ENCODE assay signal across 7 mouse cellular contexts in the genomic region with DNA sequence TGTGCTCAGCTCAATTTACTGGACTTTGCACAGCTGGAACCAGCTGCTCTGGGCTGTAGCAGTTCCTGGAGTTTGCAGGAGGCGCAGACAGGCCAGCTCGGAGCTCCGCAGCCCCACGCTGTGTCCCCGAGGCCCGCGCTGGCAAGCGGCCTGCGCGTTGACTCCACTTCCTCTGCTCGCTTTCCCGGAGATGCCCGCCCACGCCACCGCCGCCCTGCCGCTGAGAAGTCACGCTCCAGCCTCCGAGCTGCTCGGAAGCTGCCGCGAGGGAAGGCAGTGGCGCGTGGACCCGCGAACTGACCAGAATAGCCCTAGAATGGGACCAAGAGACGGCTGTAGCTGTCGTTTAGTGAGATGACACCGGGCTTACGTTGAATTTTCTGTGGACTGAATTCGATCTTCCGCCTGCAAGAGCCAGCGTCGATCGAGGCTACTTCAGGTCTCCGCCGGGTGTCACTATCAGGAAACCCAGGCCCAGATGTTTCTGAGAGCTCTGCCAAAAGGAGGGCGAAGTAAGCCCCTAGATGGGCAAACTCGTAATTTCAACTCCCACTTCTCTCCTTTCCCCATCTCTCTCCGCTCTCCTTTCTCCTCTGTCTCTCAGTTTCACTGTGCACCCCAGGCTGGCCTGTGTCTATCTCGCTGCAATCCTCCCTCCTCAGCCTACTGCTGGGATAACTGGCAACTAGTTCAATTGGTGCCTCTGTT. TPM values are rescaled to one million over a fixed set of nuclear protein-coding genes. Genes with fewer than 3 reads are reported as not detected.
DNase-seq lines count a peak whose midpoint lies in the region; ATAC-seq lines count a peak whose summit lies in the region.

No protein-coding gene starts in this region.

- peak overlapping the region; percentile 66 for H3K4me3 ChIP-seq in embryonic facial prominence, embryonic 10.5 days
- H3K4me3 ChIP-seq in limb, embryonic 11.5 days (ENCODE audit: low read depth, low read length): peak overlapping the region; percentile 46
- H3K4me3 ChIP-seq in midbrain, embryonic 13.5 days (replicated peaks): peak overlapping the region; percentile 46

- no peaks in the 10 kb centered on the region for H3K36me3 ChIP-seq in embryonic facial prominence, embryonic 10.5 days (replicated peaks)
- no peaks in the 10 kb centered on the region for H3K36me3 ChIP-seq in limb, embryonic 11.5 days (ENCODE audit: control insufficient read depth, insufficient read depth, low read length)
- no peaks in the 10 kb centered on the region for H3K36me3 ChIP-seq in midbrain, embryonic 13.5 days

- peak overlapping the region; percentile 91 for H3K4me2 ChIP-seq in limb, embryonic 11.5 days (ENCODE audit: low read depth, severe bottlenecking)
- peak overlapping the region; percentile 80 for H3K4me2 ChIP-seq in midbrain, embryonic 13.5 days (replicated peaks)

- no peaks in the 10 kb centered on the region for H3K9me3 ChIP-seq in embryonic facial prominence, embryonic 10.5 days
- no peaks in the 10 kb centered on the region for H3K9me3 ChIP-seq in limb, embryonic 11.5 days (ENCODE audit: control insufficient read depth, low read length)
- no peaks in the 10 kb centered on the region for H3K9me3 ChIP-seq in midbrain, embryonic 13.5 days

- H3K27me3 ChIP-seq in embryonic facial prominence, embryonic 10.5 days (replicated peaks; ENCODE audit: low read depth, poor library complexity, severe bottlenecking): peaks cover 73% of the 10 kb centered on the region
- peaks cover 9% of the 10 kb centered on the region for H3K27me3 ChIP-seq in limb, embryonic 11.5 days (ENCODE audit: control insufficient read depth, insufficient read depth, low read length)
- H3K27me3 ChIP-seq in midbrain, embryonic 13.5 days: peaks cover 69% of the 10 kb centered on the region

- H3K9ac ChIP-seq in limb, embryonic 11.5 days (ENCODE audit: low read length): peak overlapping the region; percentile 49
- H3K9ac ChIP-seq in midbrain, embryonic 13.5 days (replicated peaks): peak overlapping the region; percentile 63

- peaks cover 20% of the 10 kb centered on the region for H3K4me1 ChIP-seq in embryonic facial prominence, embryonic 10.5 days
- 0 out of 2 replicates have a peak, but pooled peaks cover 5% of the 10 kb centered on the region for H3K4me1 ChIP-seq in limb, embryonic 11.5 days (ENCODE audit: control insufficient read depth, insufficient read depth, low read length)
- peaks cover 20% of the 10 kb centered on the region for H3K4me1 ChIP-seq in midbrain, embryonic 13.5 days (replicated peaks)

- peak; percentile 90 for DNase-seq in adrenal gland, postnatal 10 days
- peak; percentile 77 for DNase-seq in embryonic facial prominence, embryonic 10.5 days (ENCODE audit: low spot score)
- peak; percentile 92 for DNase-seq in kidney, adult 11 months
- peak; percentile 75 for DNase-seq in limb, embryonic 11.5 days (ENCODE audit: low spot score)
- DNase-seq in spleen, adult 18-20 months: peak; percentile 82 to 88

- peak; percentile 76 for ATAC-seq in granulocyte monocyte progenitor cell, adult 5-6 weeks (replicated peaks; ENCODE audit: poor library complexity, severe bottlenecking)
- peak; percentile 64; the same call in 1 of the 2 replicates for ATAC-seq in limb, embryonic 11.5 days (ENCODE audit: insufficient number of reproducible peaks, low FRiP score, low TSS enrichment, low read depth)
- peak; percentile 76 for ATAC-seq in midbrain, embryonic 13.5 days

- peak overlapping the region; percentile 73 for H3K27ac ChIP-seq in embryonic facial prominence, embryonic 10.5 days (replicated peaks)
- H3K27ac ChIP-seq in limb, embryonic 11.5 days (replicated peaks; ENCODE audit: low read depth, low read length): no peak overlapping the region
- no peak overlapping the region for H3K27ac ChIP-seq in midbrain, embryonic 13.5 days

- under 1% methylated on average over 41 of the region's 41 CpGs for WGBS in embryonic facial prominence, embryonic 10.5 days
- 2% methylated on average over 41 of the region's 41 CpGs for WGBS in limb, embryonic 11.5 days
- WGBS in midbrain, embryonic 13.5 days: 1% methylated on average over 41 of the region's 41 CpGs

RNA-seq across cellular contexts. Expression of a gene that starts 27.1 kb away (rescaled TPM):
- total RNA-seq in adrenal gland, postnatal 10 days (2021): 100 to 1,000 TPM in 1 of 2 experiments, 10 to 100 TPM in 1; 96.0 to 103 TPM
- polyA plus RNA-seq in embryonic facial prominence, embryonic 10.5 days (2016; fragmentation: Nextera tagmentation; extraction: Ambion mirVana): 47.6 and 49.0 TPM in 2 replicates
- 46.7 and 47.4 TPM in 2 replicates for total RNA-seq in granulocyte monocyte progenitor cell, adult 5-6 weeks (2014; fragmentation: Nextera tagmentation)
- total RNA-seq in granulocyte monocyte progenitor cell, adult 5-6 weeks (2017): 52.4 and 57.7 TPM in 2 replicates
- 61.3 and 61.5 TPM in 2 replicates for polyA plus RNA-seq in limb, embryonic 11.5 days (2014; fragmentation: Nextera tagmentation; extraction: Ambion mirVana)
- 47.9 TPM in 2 replicates for polyA plus RNA-seq in midbrain, embryonic 13.5 days (2015; fragmentation: Nextera tagmentation; extraction: Ambion mirVana)
